Mouse (Mus musculus): ENCODE measurements around the gene Hdac9. TPM values are rescaled to one million over a fixed set of nuclear protein-coding genes. Genes with fewer than 3 reads are reported as not detected.
A peak's percentile ranks its signal among the peaks of the same experiment; 100 is the strongest.

The Hdac9 gene
- polyA plus RNA-seq, 1 experiment, result 7.6 TPM

- H3K4me3 ChIP-seq (replicated peaks; ENCODE audit: control insufficient read depth, low read depth, low read length), result no peak overlapping the region
- peaks cover 1% of the 10 kb centered on the region; the same call in 1 of the 2 replicates for H3K4me1 ChIP-seq (ENCODE audit: control insufficient read depth, insufficient read depth, low read length)
- no peak for TF ChIP-seq CTCF (IDR thresholded peaks at IDR 0.05; ENCODE audit: control insufficient read depth, insufficient read depth, low read length)
- TF ChIP-seq POLR2A (IDR thresholded peaks at IDR 0.05; ENCODE audit: borderline replicate concordance, control insufficient read depth, low read depth, low read length), result no peak
- H3K27ac ChIP-seq (ENCODE audit: control insufficient read depth, insufficient read depth, low read depth, low read length, poor library complexity), result no peak overlapping the region
- 2% methylated on average over 7 of the region's 7 CpGs for WGBS
Observed at GRCm38 (mm10) chr12:34722831-34723490, 193.9 kb downstream of the Hdac9 start.

- Histone ChIP-seq H3K27ac (ENCODE audit: control insufficient read depth, insufficient read depth, low read depth, low read length, poor library complexity) (no peak overlapping the region), H3K4me3 (replicated peaks; ENCODE audit: control insufficient read depth, low read depth, low read length) (no peak overlapping the region), H3K4me1 (ENCODE audit: control insufficient read depth, insufficient read depth, low read length) (peaks cover 1% of the 10 kb centered on the region; the same call in 1 of the 2 replicates)
- WGBS, result 74% methylated on average over 2 of the region's 2 CpGs
- TF ChIP-seq POLR2A (IDR thresholded peaks at IDR 0.05; ENCODE audit: borderline replicate concordance, control insufficient read depth, low read depth, low read length) (no peak), CTCF (IDR thresholded peaks at IDR 0.05; ENCODE audit: control insufficient read depth, insufficient read depth, low read length) (no peak)
Observed at GRCm38 (mm10) chr12:34720906-34721305, 196.0 kb downstream of the Hdac9 start.

GRCm38 (mm10) chr12:34714266-34714939 lies 202.5 kb downstream of the Hdac9 start:
- under 1% methylated on average over 14 of the region's 14 CpGs for WGBS
- TF ChIP-seq POLR2A (IDR thresholded peaks at IDR 0.05; ENCODE audit: borderline replicate concordance, control insufficient read depth, low read depth, low read length) (no peak), CTCF (IDR thresholded peaks at IDR 0.05; ENCODE audit: control insufficient read depth, insufficient read depth, low read length) (no peak)
- Histone ChIP-seq H3K4me1 (ENCODE audit: control insufficient read depth, insufficient read depth, low read length) (no peaks in the 10 kb centered on the region), H3K27ac (ENCODE audit: control insufficient read depth, insufficient read depth, low read depth, low read length, poor library complexity) (no peak overlapping the region), H3K4me3 (replicated peaks; ENCODE audit: control insufficient read depth, low read depth, low read length) (peak overlapping the region; percentile 37)

GRCm38 (mm10) chr12:34697981-34698380 lies 218.9 kb downstream of the Hdac9 start:
- H3K4me3 ChIP-seq (replicated peaks; ENCODE audit: control insufficient read depth, low read depth, low read length), result no peak overlapping the region

GRCm38 (mm10) chr12:34696736-34697135 lies 220.2 kb downstream of the Hdac9 start:
- H3K27ac ChIP-seq (ENCODE audit: control insufficient read depth, insufficient read depth, low read depth, low read length, poor library complexity), result no peak overlapping the region
- WGBS, result 3% methylated on average over 1 of the region's 1 CpGs
- no peak for TF ChIP-seq CTCF (IDR thresholded peaks at IDR 0.05; ENCODE audit: control insufficient read depth, insufficient read depth, low read length)
- TF ChIP-seq POLR2A (IDR thresholded peaks at IDR 0.05; ENCODE audit: borderline replicate concordance, control insufficient read depth, low read depth, low read length), result no peak

More at GRCm38 (mm10) chr12:34697981-34698380, 218.9 kb downstream of the Hdac9 start:
- no peak for TF ChIP-seq CTCF (IDR thresholded peaks at IDR 0.05; ENCODE audit: control insufficient read depth, insufficient read depth, low read length)
- no peak for TF ChIP-seq POLR2A (IDR thresholded peaks at IDR 0.05; ENCODE audit: borderline replicate concordance, control insufficient read depth, low read depth, low read length)
- no peak overlapping the region for H3K27ac ChIP-seq (ENCODE audit: control insufficient read depth, insufficient read depth, low read depth, low read length, poor library complexity)
- no peaks in the 10 kb centered on the region; the same call in 1 of the 2 replicates for H3K4me1 ChIP-seq (ENCODE audit: control insufficient read depth, insufficient read depth, low read length)
- 98% methylated on average over 1 of the region's 1 CpGs for WGBS

GRCm38 (mm10) chr12:34688941-34689340 lies 228.0 kb downstream of the Hdac9 start:
- Histone ChIP-seq H3K4me3 (replicated peaks; ENCODE audit: control insufficient read depth, low read depth, low read length) (no peak overlapping the region), H3K4me1 (ENCODE audit: control insufficient read depth, insufficient read depth, low read length) (no peaks in the 10 kb centered on the region), H3K27ac (ENCODE audit: control insufficient read depth, insufficient read depth, low read depth, low read length, poor library complexity) (no peak overlapping the region)
- TF ChIP-seq CTCF (IDR thresholded peaks at IDR 0.05; ENCODE audit: control insufficient read depth, insufficient read depth, low read length), result no peak
- 70% methylated on average over 4 of the region's 4 CpGs for WGBS

More at GRCm38 (mm10) chr12:34696736-34697135, 220.2 kb downstream of the Hdac9 start:
- H3K4me3 ChIP-seq (replicated peaks; ENCODE audit: control insufficient read depth, low read depth, low read length), result no peak overlapping the region
- H3K4me1 ChIP-seq (ENCODE audit: control insufficient read depth, insufficient read depth, low read length), result no peaks in the 10 kb centered on the region; the same call in 1 of the 2 replicates

GRCm38 (mm10) chr12:34683375-34683774 lies 233.5 kb downstream of the Hdac9 start:
- H3K27ac ChIP-seq (ENCODE audit: control insufficient read depth, insufficient read depth, low read depth, low read length, poor library complexity), result no peak overlapping the region
- TF ChIP-seq CTCF (IDR thresholded peaks at IDR 0.05; ENCODE audit: control insufficient read depth, insufficient read depth, low read length) (no peak), POLR2A (IDR thresholded peaks at IDR 0.05; ENCODE audit: borderline replicate concordance, control insufficient read depth, low read depth, low read length) (no peak)
- H3K4me3 ChIP-seq (replicated peaks; ENCODE audit: control insufficient read depth, low read depth, low read length), result no peak overlapping the region
- WGBS, result 50% methylated on average over 4 of the region's 4 CpGs
- H3K4me1 ChIP-seq (ENCODE audit: control insufficient read depth, insufficient read depth, low read length), result peaks cover 2% of the 10 kb centered on the region

GRCm38 (mm10) chr12:34682657-34683056 lies 234.2 kb downstream of the Hdac9 start:
- no peak overlapping the region for H3K27ac ChIP-seq (ENCODE audit: control insufficient read depth, insufficient read depth, low read depth, low read length, poor library complexity)
- TF ChIP-seq POLR2A (IDR thresholded peaks at IDR 0.05; ENCODE audit: borderline replicate concordance, control insufficient read depth, low read depth, low read length) (no peak), CTCF (IDR thresholded peaks at IDR 0.05; ENCODE audit: control insufficient read depth, insufficient read depth, low read length) (no peak)
- no peak overlapping the region for H3K4me3 ChIP-seq (replicated peaks; ENCODE audit: control insufficient read depth, low read depth, low read length)
- WGBS, result 63% methylated on average over 3 of the region's 3 CpGs
- peaks cover 2% of the 10 kb centered on the region for H3K4me1 ChIP-seq (ENCODE audit: control insufficient read depth, insufficient read depth, low read length)
